In the genomic region with DNA sequence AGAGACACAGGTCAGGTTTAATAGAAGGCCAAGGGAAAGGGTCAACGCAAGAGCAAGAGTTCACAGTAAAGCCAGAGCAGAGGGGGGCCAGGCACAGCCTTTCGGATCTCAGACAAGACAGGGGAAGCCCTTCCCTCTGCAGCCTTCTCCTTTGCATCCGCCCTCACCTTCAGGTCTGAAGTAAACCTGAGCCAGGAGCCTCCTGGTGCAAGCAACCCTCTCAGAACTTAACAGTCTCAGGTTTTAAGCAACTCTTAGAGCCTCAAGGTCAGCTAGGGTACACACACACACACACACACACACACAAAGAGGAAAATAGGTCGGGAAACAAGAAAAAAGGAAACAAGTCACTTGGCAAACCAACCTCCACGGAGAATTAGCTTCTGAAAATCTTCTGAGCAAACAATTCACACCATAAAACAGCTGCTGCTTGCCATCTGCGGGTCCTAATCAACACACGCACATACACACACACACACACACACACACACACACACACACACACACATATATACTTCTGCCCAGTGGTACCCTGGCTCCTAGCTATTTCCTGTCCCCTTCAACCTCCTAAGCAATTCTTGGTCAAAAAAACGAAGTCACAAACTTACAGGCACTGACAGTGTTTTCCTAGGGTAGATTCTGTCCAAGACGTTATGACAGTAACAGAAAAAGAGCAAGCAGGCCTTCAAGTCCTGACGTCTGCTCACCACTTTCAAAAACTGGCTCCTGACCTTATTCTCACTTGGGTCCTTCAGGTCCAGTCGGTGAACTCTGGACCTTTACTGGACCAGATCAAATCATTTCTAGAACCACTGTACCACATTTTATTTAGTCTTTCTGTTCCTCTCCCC, we compare ENCODE assay signal across 8 mouse cellular contexts.
DNase-seq lines count a peak whose midpoint lies in the region; ATAC-seq and TF ChIP-seq lines count a peak whose summit lies in the region.

No protein-coding gene starts in this region.

- intact Hi-C loops in heart, adult 2 months (cut with DNase I), result loop anchor here (2.0 to 10.0 kb wide), 4 partner anchors 32 to 340 kb away; no protein-coding TSS in a partner anchor

- no peak for ATAC-seq in midbrain, embryonic 12.5 days (ENCODE audit: low FRiP score, low read depth)

- no peaks in the 10 kb centered on the region for H3K27me3 ChIP-seq in heart, adult 2 months (ENCODE audit: control insufficient read depth, insufficient read depth, low read length)
- no peaks in the 10 kb centered on the region for H3K27me3 ChIP-seq in midbrain, embryonic 12.5 days

- 26% methylated on average over 11 of the region's 11 CpGs for WGBS in heart, adult 2 months
- WGBS in midbrain, embryonic 12.5 days, result 22% methylated on average over 10 of the region's 11 CpGs

- peak; percentile 73 for DNase-seq in 416B (ENCODE audit: low read depth)
- peak; percentile 3 for DNase-seq in T-cell, adult 2 months (ENCODE audit: low spot score)
- peak in 1 of 2 experiments; percentile 30 for DNase-seq in heart, adult 2 months
- DNase-seq in kidney, adult 18-20 months, result peak; percentile 39
- DNase-seq in thymus, postnatal 4 days, result peak; percentile 63
- DNase-seq in layer of hippocampus, adult 8-10 months (ENCODE audit: low spot score in 2 of 2), result no peak
- DNase-seq in testis, postnatal 14 days (ENCODE audit: low spot score), result no peak

- peak overlapping the region; percentile 52 for H3K4me2 ChIP-seq in midbrain, embryonic 12.5 days (replicated peaks)

- H3K4me3 ChIP-seq in heart, adult 2 months, result no peak overlapping the region
- H3K4me3 ChIP-seq in midbrain, embryonic 12.5 days, result no peak overlapping the region

- H3K9me3 ChIP-seq in midbrain, embryonic 12.5 days, result no peaks in the 10 kb centered on the region

- H3K36me3 ChIP-seq in heart, adult 2 months (ENCODE audit: control insufficient read depth, insufficient read depth, low read length), result peaks cover 12% of the 10 kb centered on the region
- no peaks in the 10 kb centered on the region for H3K36me3 ChIP-seq in midbrain, embryonic 12.5 days

- H3K9ac ChIP-seq in heart, adult 2 months (ENCODE audit: low read depth, low read length), result peak overlapping the region; percentile 29
- no peak overlapping the region for H3K9ac ChIP-seq in midbrain, embryonic 12.5 days (replicated peaks)

- no peak for TF ChIP-seq POLR2A in heart, adult 2 months (IDR thresholded peaks at IDR 0.05; ENCODE audit: insufficient read depth, low read depth, low read length)

- no peaks in the 10 kb centered on the region for H3K79me2 ChIP-seq in heart, adult 2 months (replicated peaks; ENCODE audit: control insufficient read depth, insufficient read depth, low read length)

- H3K27ac ChIP-seq in heart, adult 2 months, result peak overlapping the region; percentile 90
- peak overlapping the region; percentile 66 for H3K27ac ChIP-seq in midbrain, embryonic 12.5 days (replicated peaks)

- peaks cover 8% of the 10 kb centered on the region for H3K4me1 ChIP-seq in heart, adult 2 months (ENCODE audit: control insufficient read depth, insufficient read depth, low read length)
- peaks cover 48% of the 10 kb centered on the region for H3K4me1 ChIP-seq in midbrain, embryonic 12.5 days

- no peak for TF ChIP-seq CTCF in heart, adult 2 months (IDR thresholded peaks at IDR 0.05)

- no peak for TF ChIP-seq EP300 in heart, adult 2 months (IDR thresholded peaks at IDR 0.05; ENCODE audit: insufficient read depth, low read depth, low read length)

Comparison
In these comparisons a context has a peak if more than half of its experiments do, and no peak if none do; other contexts are left out.
1. DNase-seq: peak in 416B (single experiment), T-cell, adult 2 months (single experiment), kidney, adult 18-20 months (single experiment) and thymus, postnatal 4 days (single experiment); none in layer of hippocampus, adult 8-10 months (0 of 2) and testis, postnatal 14 days (single experiment).